Mouse (Mus musculus): ENCODE data around the gene Agmo. TPM values are rescaled to one million over a fixed set of nuclear protein-coding genes. Genes with fewer than 3 reads are reported as not detected.

The Agmo gene
- total RNA-seq, 2 experiments from 2014 or later, result 1.2 to 1.8 TPM

DNA sequence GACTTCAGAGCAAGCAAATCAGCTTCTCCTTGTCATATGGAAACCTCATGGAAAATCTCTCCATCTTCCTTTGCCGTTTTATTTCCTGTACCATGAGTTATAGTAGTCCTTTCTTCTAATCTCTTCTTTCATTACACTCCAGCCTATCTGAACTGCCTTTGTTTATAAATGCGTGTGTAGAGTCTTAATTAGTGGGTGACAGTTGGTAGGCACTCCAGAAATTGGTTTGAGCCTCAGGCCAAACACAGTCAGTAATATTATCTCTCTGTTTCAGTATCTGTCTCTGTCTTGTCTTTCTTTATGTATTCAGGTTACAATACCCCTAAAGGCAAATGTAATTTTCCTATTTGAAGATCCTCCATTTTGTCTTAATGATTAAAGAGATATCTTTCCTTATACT, 208.2 kb downstream of the Agmo start:
- Histone ChIP-seq H3K27ac (no peak overlapping the region), H3K4me3 (no peak overlapping the region)
- intact Hi-C loops (cut with DNase I), result loop anchor here (10.0 kb wide), 1 partner anchor 345 kb away; the partner anchor contains the start of gene Meox2
- no peak for DNase-seq
- TF ChIP-seq CTCF (IDR thresholded peaks at IDR 0.05), result no peak

DNA sequence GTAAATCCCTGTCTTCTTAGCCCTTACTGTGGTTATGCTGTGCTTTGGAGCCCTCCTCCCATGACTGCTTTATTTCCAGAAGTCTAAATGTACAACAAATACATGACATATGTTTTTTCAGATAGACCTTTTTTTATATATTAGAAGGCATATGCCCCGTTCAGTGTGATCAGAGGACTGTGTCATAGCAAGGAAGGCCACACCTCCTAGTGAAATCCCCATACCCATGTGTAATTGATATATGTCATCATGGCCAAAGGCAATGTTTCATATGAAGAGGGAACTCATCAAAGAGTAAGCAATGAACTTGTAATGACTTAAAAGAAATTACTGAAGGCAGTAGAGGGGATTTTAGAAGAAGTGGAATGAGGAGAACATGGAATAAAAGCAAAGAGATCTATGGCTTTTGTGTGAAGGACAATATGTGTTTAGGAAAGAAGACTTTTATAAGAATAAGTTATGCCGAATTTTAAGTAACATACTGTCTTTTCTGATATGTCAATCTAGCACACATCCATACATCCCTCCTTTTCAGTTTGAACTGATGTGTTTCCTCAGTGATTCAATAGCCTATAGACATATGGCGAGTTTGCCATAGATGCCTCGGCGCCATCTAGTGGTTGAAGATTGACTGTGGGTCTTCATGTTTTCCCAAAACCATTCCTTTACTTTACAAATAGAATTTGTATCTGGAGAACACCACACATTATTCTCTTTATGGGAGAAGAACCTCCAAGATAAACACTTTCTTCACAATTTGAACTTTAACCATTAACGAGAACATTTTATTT, 209.1 kb downstream of the Agmo start:
- peak; percentile 44 for DNase-seq
- peak; percentile 85 for TF ChIP-seq CTCF (IDR thresholded peaks at IDR 0.05)
- Histone ChIP-seq H3K4me3 (no peak overlapping the region), H3K27ac (no peak overlapping the region)
- intact Hi-C loops (cut with DNase I), result loop anchor here (2.0 to 5.0 kb wide), 2 partner anchors 373 to 736 kb away; no protein-coding TSS in a partner anchor

DNA sequence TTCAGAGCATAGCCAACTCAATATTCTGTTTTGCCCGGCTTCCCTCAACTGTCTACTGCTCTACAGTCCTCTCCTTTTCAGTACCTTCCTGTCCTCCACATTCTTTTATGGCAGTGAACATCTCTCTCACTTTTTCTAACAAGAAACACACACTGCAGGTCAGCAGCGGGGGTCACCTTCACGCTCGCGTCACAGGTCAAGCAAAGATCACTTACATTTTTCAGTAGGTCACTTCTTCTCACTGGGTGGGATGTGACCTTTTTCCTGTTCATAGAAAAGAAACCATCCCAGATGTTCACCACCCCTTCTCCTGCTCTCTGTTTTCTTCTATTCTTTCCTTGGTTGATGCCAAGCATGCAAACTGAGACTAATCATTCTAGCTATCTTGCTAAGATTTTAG, 230.2 kb downstream of the Agmo start:
- intact Hi-C loops (cut with DNase I), result no loop called here
- no peak overlapping the region for H3K27ac ChIP-seq
- no peak overlapping the region for H3K4me3 ChIP-seq
- no peak for DNase-seq
- no peak for TF ChIP-seq CTCF (IDR thresholded peaks at IDR 0.05)

DNA sequence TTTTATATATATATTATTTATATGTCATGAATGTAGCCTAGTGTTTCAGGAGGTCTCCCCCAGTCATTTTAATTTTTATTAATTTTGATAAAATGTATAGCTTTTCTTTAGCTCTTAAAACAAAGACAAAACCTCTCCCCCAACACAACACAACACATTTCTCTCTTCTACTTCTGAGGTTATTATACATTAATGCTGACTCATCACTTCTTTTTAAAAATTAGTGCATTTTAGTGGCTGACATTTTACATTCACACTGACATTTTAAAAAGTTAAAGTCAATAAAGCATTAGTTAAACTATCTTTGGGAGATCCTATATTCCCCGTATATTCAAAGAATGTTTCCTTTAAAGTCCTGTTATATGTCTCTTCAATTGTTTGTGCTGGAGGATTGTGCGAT, 235.4 kb downstream of the Agmo start:
- DNase-seq, result no peak
- no peak for TF ChIP-seq CTCF (IDR thresholded peaks at IDR 0.05)
- Histone ChIP-seq H3K4me3 (no peak overlapping the region), H3K27ac (no peak overlapping the region)
- intact Hi-C loops (cut with DNase I), result no loop called here

DNA sequence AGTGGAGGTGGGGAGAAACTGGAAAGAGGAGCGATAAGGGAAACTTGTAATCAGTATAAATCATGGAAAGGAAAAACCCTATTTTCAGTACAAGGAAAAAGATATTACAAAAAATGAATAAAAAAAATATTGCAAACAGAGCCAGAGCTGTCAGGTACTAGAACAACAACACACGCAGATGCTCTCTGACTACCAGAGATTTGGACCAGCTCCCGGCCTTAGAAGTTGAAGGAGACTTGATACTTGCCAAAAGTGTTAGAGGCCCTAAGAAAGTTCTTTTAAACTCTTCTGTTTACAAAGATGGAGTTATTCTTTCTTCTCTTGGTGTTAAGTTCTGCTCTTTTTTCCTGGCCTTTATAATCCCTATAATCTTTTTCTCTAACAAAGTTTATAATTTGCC, 246.6 kb downstream of the Agmo start:
- peak; percentile 28 for DNase-seq
- TF ChIP-seq CTCF (IDR thresholded peaks at IDR 0.05), result no peak
- Histone ChIP-seq H3K4me3 (no peak overlapping the region), H3K27ac (no peak overlapping the region)
- intact Hi-C loops (cut with DNase I), result no loop called here

DNA sequence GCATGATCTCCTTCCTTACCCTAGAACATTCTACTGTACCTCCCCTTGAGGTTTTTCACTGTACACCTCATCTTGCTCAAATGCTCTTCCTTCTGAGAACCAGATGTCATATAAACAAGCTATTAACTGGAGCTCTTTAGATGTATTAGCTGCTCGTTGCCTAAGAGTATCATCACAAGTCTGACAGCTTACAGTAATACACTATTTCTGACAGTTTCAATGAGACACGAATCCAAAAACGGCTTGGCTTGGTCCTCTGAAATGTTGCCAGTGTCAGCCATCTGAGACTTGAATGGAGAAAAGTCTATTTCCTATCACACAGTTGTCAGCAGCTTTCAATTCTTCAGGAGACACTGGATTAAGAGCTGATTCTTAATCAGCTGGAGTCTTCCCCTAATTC, 257.4 kb downstream of the Agmo start:
- no peak for DNase-seq
- Histone ChIP-seq H3K4me3 (no peak overlapping the region), H3K27ac (no peak overlapping the region)
- TF ChIP-seq CTCF (IDR thresholded peaks at IDR 0.05), result no peak
- intact Hi-C loops (cut with DNase I), result no loop called here

DNA sequence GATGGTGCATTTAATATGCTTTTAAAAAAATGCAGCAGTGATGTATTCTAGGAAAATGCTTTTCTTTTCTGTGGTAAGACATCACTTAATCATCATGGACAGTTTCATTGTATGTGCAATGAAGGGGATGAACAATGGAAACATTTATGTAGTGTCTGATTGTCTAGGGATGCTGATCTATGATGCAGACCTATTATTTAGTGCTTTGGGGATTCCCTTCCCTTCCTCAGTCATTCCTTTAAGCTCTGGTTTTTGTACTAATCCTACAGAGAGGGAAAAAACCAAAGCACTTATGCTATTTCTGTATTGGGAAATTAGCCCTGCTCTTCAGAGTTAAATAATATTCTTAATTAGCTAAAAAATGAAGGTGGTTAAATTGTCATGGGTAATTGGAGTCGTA, 266.0 kb downstream of the Agmo start:
- intact Hi-C loops (cut with DNase I), result no loop called here
- Histone ChIP-seq H3K27ac (no peak overlapping the region), H3K4me3 (no peak overlapping the region)
- no peak for DNase-seq
- no peak for TF ChIP-seq CTCF (IDR thresholded peaks at IDR 0.05)

DNA sequence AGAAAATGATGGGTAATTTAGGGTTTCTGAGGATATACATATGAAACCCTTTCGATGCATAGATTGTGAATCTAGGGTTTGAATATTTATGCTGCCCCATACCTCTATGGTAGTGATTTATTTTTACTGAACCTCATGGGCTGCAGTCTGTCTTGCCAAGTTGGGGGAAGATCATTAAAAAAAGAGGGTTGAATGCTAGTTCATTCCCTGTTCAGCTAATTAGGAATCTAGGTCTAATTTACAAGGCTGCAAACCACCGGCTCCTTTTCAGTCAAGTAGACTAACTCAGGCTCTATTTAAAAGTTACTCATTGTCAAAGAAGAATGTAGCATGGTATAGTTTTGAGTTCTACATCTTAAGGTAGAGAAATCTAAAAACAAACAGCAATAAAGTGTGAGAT, 266.4 kb downstream of the Agmo start:
- no peak for TF ChIP-seq CTCF (IDR thresholded peaks at IDR 0.05)
- intact Hi-C loops (cut with DNase I), result no loop called here

DNA sequence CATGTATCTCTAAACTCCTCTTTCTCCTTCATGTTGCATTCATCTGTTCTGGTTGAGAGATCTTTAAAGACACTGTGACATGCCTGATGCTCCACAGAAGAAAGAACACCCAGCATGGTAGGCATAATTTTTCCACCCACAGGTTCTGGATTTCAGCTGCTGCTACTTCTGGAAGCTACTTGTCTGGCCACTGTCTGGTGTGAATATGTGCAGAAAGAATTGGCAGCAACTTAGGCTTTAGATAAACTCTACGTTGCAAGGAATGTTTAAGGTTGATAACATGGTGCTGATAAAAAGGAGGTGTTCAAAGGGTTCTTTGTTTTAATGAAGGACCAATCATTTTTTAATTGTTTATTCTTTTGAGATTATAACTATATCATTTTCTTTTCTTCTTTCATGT, 280.3 kb downstream of the Agmo start:
- H3K27ac ChIP-seq, result no peak overlapping the region
- intact Hi-C loops (cut with DNase I), result no loop called here
- DNase-seq, result no peak
- H3K4me3 ChIP-seq, result no peak overlapping the region
- TF ChIP-seq CTCF (IDR thresholded peaks at IDR 0.05), result no peak

More for the DNA sequence above, 266.4 kb downstream of the Agmo start:
- no peak overlapping the region for H3K4me3 ChIP-seq
- H3K27ac ChIP-seq, result no peak overlapping the region
- no peak for DNase-seq

DNA sequence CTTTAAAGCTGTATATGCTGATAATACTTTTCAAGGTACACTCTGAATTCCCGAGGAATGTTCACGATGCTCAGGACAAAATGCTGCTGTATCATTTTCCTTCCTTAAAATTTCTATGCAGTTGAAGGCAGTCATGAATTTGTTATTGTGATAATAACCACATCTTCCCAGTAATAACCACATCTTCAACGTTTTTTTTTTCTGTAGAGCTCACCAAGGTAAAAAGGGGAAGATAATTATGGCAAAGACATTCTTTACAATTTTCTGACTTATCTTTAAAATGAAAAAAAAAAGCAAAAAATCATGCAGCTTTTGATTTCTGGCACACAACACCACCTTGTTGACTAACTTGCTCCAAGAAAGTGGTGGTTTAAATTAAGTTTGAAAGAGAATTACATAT, 283.2 kb downstream of the Agmo start:
- no peak for DNase-seq
- no peak for TF ChIP-seq CTCF (IDR thresholded peaks at IDR 0.05)
- Histone ChIP-seq H3K27ac (no peak overlapping the region), H3K4me3 (no peak overlapping the region)
- intact Hi-C loops (cut with DNase I), result no loop called here

DNA sequence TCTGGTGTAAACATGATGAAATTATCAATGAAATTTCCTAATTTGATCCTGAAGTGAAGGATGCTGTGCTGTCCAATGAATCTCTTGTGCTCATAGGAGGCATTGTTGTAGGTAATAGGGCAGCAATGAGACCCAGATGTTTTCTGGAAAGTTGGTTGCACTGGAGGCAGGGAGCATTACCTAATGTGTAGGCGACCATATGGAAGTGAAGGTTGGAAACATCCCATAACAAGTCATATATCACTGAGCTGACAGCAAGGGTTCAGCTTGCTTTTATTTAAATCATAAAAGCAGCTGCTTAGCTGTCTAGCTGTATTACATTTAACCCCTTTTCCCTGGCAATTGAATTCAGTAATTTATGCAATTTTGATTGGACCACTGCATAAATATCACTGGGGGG, 299.6 kb downstream of the Agmo start:
- no peak overlapping the region for H3K4me3 ChIP-seq
- no peak for DNase-seq
- no peak overlapping the region for H3K27ac ChIP-seq
- intact Hi-C loops (cut with DNase I), result no loop called here
- no peak for TF ChIP-seq CTCF (IDR thresholded peaks at IDR 0.05)

DNA sequence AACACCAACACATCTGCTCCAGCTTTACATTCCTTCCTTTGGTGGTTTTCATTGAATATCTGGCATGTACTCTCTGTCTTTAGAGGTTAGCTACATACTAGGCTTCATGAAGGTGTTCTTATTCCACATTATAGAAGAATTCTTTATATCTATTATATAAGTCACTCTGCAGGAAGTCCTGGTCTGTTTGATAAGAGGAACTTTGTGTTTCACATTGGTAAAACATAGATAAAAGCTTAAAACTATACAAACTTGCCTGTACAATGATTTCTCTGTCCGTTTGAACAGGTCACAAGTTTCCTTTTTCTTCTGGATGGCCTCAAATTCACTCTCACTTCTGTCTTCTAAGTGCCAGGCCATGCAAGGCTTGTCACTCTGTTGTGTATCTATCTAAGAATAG, 316.8 kb downstream of the Agmo start:
- no peak for DNase-seq
- intact Hi-C loops (cut with DNase I), result no loop called here
- H3K27ac ChIP-seq, result no peak overlapping the region
- TF ChIP-seq CTCF (IDR thresholded peaks at IDR 0.05), result no peak
- no peak overlapping the region for H3K4me3 ChIP-seq

DNA sequence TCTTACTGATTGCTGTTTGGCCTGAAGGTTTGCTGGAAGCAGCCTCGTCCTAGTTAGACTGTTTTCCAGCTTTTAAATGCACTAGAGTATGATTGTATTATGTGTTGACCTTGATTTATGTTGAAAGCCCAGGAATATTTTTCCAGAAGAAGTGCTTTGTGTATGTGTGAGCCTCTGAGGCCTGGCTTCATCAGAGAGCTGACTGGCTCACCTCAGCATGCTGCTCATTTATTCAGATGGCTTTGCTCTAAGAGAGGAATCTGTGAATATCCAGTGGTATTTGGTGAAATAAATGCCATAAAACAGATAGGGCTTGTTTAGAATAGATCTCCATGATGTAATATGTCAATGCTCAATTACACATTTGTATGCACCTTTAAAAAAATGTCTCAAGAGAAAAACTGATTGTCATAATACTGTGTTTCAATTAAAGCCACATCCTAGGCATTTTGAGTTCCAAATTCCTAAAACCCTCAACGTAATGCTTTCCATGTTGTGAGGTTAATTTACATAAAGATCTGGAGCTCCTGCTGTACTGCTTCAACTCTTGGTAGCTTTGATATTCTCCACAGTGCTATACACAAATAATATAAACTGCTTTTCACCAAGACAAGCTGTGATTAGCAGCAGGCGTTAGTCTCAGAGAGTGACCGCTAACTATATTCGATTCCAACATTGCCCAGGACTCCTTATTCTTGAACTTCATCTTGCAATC, 324.6 kb downstream of the Agmo start:
- DNase-seq, result no peak
- no peak for TF ChIP-seq CTCF (IDR thresholded peaks at IDR 0.05)

More for the DNA sequence above, 324.6 kb downstream of the Agmo start:
- H3K4me3 ChIP-seq, result no peak overlapping the region
- peak overlapping the region; percentile 35 for H3K27ac ChIP-seq
- intact Hi-C loops (cut with DNase I), result no loop called here
